Comparison of ENCODE assay signal across 14 mouse cellular contexts in the genomic region with DNA sequence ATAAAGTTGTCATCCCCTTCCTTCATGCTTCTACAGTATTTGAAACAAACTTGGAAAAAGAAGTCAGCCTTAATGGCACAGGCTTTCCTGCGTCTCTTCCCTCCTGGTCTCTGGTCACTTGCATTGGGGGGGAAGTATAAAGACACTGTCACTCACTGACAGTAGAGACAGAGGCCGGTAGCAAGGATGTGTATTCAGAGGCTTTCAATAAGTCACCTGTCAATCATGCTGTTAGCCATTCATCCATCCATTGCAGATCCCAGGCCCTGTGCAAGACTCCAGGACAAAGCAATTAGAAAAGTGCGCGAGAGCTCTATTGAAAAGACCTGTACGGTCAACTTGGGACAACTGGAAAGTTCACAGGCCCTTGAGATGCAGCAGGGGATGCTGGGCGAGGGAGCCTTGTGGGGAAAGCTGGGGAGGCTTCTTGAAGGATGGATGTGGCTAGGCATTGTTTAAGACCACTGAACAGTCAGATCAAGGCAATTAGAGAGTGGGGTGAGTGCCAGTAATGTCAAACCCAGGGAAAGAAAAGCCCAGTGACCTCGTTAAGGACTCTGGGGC.
"Had no signal": no experiment of that assay in that cellular context is flagged by ENCODE, and none has a peak within 500 bp of the region (broad histone marks: within the 10 kb centered on the region; RNA-seq: fewer than 3 reads in every experiment).

No protein-coding gene starts in this region.

- H3K27ac ChIP-seq: left cerebral cortex, adult 2 months; limb, embryonic 10.5 days; liver, embryonic 15.5 days; neural tube, embryonic 15.5 days had no signal

- H3K36me3 ChIP-seq: limb, embryonic 10.5 days; liver, embryonic 15.5 days; neural tube, embryonic 15.5 days had no signal

- H3K4me1 ChIP-seq: liver, embryonic 15.5 days; neural tube, embryonic 15.5 days had no signal

- H3K4me3 ChIP-seq: left cerebral cortex, adult 2 months; limb, embryonic 10.5 days; liver, embryonic 15.5 days; neural tube, embryonic 15.5 days had no signal

- H3K9me3 ChIP-seq: limb, embryonic 10.5 days; liver, embryonic 15.5 days; neural tube, embryonic 15.5 days had no signal

- ATAC-seq: lung, postnatal 0 days; midbrain, embryonic 16.5 days had no signal

- H3K4me2 ChIP-seq: liver, embryonic 11.5 days; liver, embryonic 15.5 days; neural tube, embryonic 15.5 days had no signal

- DNase-seq: kidney, postnatal 10 days; lung, adult 2 months; lung, postnatal 36 days; right cerebral cortex, postnatal 4 days; spleen, adult 18-20 months; thymus, adult 2 months; thymus, postnatal 36 days had no signal

- H3K27me3 ChIP-seq: liver, embryonic 15.5 days; neural tube, embryonic 15.5 days had no signal

- H3K9ac ChIP-seq: liver, embryonic 15.5 days; neural tube, embryonic 15.5 days had no signal
